Mouse (Mus musculus): ENCODE measurements around the gene Ccdc59. TPM values are rescaled to one million over a fixed set of nuclear protein-coding genes. Genes with fewer than 3 reads are reported as not detected.

Ccdc59 gene
- polyA plus RNA-seq (2017; shearing (Covaris generic)), result 58.2 TPM

GRCm38 (mm10) chr10:105840928-105841888, at the start of gene Ccdc59, which contains the start of gene Mettl25:
Gene Ccdc59, plus strand, starts transcription at chr10:105841067.
Gene Mettl25, minus strand, starts transcription at chr10:105841380.

Other genes with a start within 250 kb of the Ccdc59 start
- gene Mettl25, start 313 bp downstream of the Ccdc59 start, polyA plus RNA-seq (2017; shearing (Covaris generic)), result 9.9 TPM